Mouse (Mus musculus): ENCODE results near the gene Zfp185. TPM values are rescaled to one million over a fixed set of nuclear protein-coding genes. Genes with fewer than 3 reads are reported as not detected.

The Zfp185 gene
- total and polyA plus RNA-seq, 3 experiments, result not detected

- Histone ChIP-seq H3K4me3 (replicated peaks in 1 of 3; ENCODE audit: low read depth in 2 of 3, low read length in 2 of 3, poor library complexity in 1 of 3) (no peak overlapping the region), H3K27ac (ENCODE audit: insufficient read depth, low read depth) (no peak overlapping the region), H3K4me2 (ENCODE audit: insufficient read depth, low read depth, poor library complexity, severe bottlenecking) (no peak overlapping the region), H3K4me1 (ENCODE audit: control insufficient read depth in 1 of 2, insufficient read depth in 2 of 2) (peaks cover 6 to 24% of the 10 kb centered on the region in 2 experiments; a peak in 3 of 4 replicates), H3K9ac (ENCODE audit: insufficient read depth, low read depth) (no peak overlapping the region), H3K36me3 (replicated peaks in 1 of 2; ENCODE audit: control insufficient read depth in 1 of 2, insufficient read depth in 1 of 2, low read length in 1 of 2) (peaks cover 13 to 52% of the 10 kb centered on the region in 2 experiments), H3K27me3 (replicated peaks) (no peaks in the 10 kb centered on the region), H3K79me2 (replicated peaks; ENCODE audit: control insufficient read depth, extremely low read depth, insufficient read depth, poor library complexity, severe bottlenecking) (no peaks in the 10 kb centered on the region), H3K9me3 (replicated peaks; ENCODE audit: low read length) (no peaks in the 10 kb centered on the region)
- in situ Hi-C loops (cut with MboI; ENCODE audit: low pct_ligation_motif_present, low pct_unique_long_range_greater_than_20kb, low sequenced_read_pairs), result no loop called here
- TF ChIP-seq GABPA (IDR thresholded peaks at IDR 0.05; ENCODE audit: insufficient replicate concordance, low read depth, low read length), result no peak
- peak; percentile 7 to 52; a peak in 2 of 4 replicates for TF ChIP-seq CTCF (conservative IDR thresholded peaks at IDR 0.05 in 1 of 2, IDR thresholded peaks at IDR 0.05 in 1 of 2; ENCODE audit: low read depth in 2 of 2, low read length in 2 of 2)
- peak; percentile 25 for TF ChIP-seq RAD21 (IDR thresholded peaks at IDR 0.05; ENCODE audit: low read depth, low read length)
- dilution Hi-C loops (cut with MboI; ENCODE audit: extremely low pct_ligation_motif_present, extremely low pct_unique_long_range_greater_than_20kb, low sequenced_read_pairs), result no loop called here
- peak; percentile 29 for DNase-seq (ENCODE audit: extremely low read depth)
Observed at GRCm38 (mm10) chrX:72960431-72960830, 26.7 kb upstream of the Zfp185 start.

DNA sequence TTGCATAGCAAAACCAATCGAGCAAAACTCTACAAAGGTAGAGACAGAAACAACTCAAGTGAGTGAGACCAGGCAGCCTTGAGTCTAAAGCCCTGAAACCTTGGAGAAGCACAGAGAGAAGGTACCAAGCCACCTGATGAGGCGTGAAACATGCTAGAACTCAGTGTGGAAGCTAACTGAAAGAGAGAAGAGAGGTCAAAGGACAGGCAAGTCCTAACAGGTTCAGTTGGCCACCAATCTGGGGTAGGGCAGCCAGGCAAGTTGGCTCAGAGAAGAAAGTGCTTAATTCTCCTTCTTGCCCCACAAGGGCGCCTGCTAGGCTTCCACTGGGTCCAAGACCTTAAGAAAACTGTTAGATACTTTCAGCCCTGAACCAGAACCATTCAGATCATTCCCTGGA is 25.6 kb upstream of the Zfp185 start:
- in situ Hi-C loops (cut with MboI; ENCODE audit: low pct_ligation_motif_present, low pct_unique_long_range_greater_than_20kb, low sequenced_read_pairs), result no loop called here
- no peak for TF ChIP-seq CHD2 (IDR thresholded peaks at IDR 0.05; ENCODE audit: low read length)
- no peak for TF ChIP-seq MEF2A (IDR thresholded peaks at IDR 0.05; ENCODE audit: borderline replicate concordance, low read depth, low read length)
- TF ChIP-seq TBP (conservative IDR thresholded peaks at IDR 0.05; ENCODE audit: low read depth, low read length), result no peak
- no peak for TF ChIP-seq E2F4 (IDR thresholded peaks at IDR 0.05; ENCODE audit: insufficient replicate concordance, low read depth, low read length)
- TF ChIP-seq RCOR1 (conservative IDR thresholded peaks at IDR 0.05; ENCODE audit: low read depth, low read length), result no peak
- no peak for TF ChIP-seq CHD1 (IDR thresholded peaks at IDR 0.05; ENCODE audit: low read depth, low read length)
- TF ChIP-seq MYC (IDR thresholded peaks at IDR 0.05; ENCODE audit: low read depth, low read length), result no peak
- peaks cover 6 to 24% of the 10 kb centered on the region in 2 experiments; a peak in 3 of 4 replicates for H3K4me1 ChIP-seq (ENCODE audit: control insufficient read depth in 1 of 2, insufficient read depth in 2 of 2)
- peaks cover 13 to 41% of the 10 kb centered on the region in 2 experiments for H3K36me3 ChIP-seq (replicated peaks in 1 of 2; ENCODE audit: control insufficient read depth in 1 of 2, insufficient read depth in 1 of 2, low read length in 1 of 2)
- no peak overlapping the region for H3K4me3 ChIP-seq (replicated peaks in 1 of 3; ENCODE audit: low read depth in 2 of 3, low read length in 2 of 3, poor library complexity in 1 of 3)
- H3K9ac ChIP-seq (ENCODE audit: insufficient read depth, low read depth), result no peak overlapping the region
- no peaks in the 10 kb centered on the region for H3K79me2 ChIP-seq (replicated peaks; ENCODE audit: control insufficient read depth, extremely low read depth, insufficient read depth, poor library complexity, severe bottlenecking)
- H3K27ac ChIP-seq (ENCODE audit: insufficient read depth, low read depth), result no peak overlapping the region
- dilution Hi-C loops (cut with MboI; ENCODE audit: extremely low pct_ligation_motif_present, extremely low pct_unique_long_range_greater_than_20kb, low sequenced_read_pairs), result no loop called here
- DNase-seq (ENCODE audit: extremely low read depth), result no peak
- no peak overlapping the region for H3K4me2 ChIP-seq (ENCODE audit: insufficient read depth, low read depth, poor library complexity, severe bottlenecking)
- H3K9me3 ChIP-seq (replicated peaks; ENCODE audit: low read length), result no peaks in the 10 kb centered on the region
- no peaks in the 10 kb centered on the region for H3K27me3 ChIP-seq (replicated peaks)

- peaks cover 6 to 24% of the 10 kb centered on the region in 2 experiments; a peak in 3 of 4 replicates for H3K4me1 ChIP-seq (ENCODE audit: control insufficient read depth in 1 of 2, insufficient read depth in 2 of 2)
- H3K4me2 ChIP-seq (ENCODE audit: insufficient read depth, low read depth, poor library complexity, severe bottlenecking), result no peak overlapping the region
- H3K36me3 ChIP-seq (replicated peaks in 1 of 2; ENCODE audit: control insufficient read depth in 1 of 2, insufficient read depth in 1 of 2, low read length in 1 of 2), result peaks cover 10 to 30% of the 10 kb centered on the region in 2 experiments
- dilution Hi-C loops (cut with MboI; ENCODE audit: extremely low pct_ligation_motif_present, extremely low pct_unique_long_range_greater_than_20kb, low sequenced_read_pairs), result no loop called here
- DNase-seq (ENCODE audit: extremely low read depth), result no peak
- H3K9ac ChIP-seq (ENCODE audit: insufficient read depth, low read depth), result no peak overlapping the region
- no peaks in the 10 kb centered on the region for H3K9me3 ChIP-seq (replicated peaks; ENCODE audit: low read length)
- no peaks in the 10 kb centered on the region for H3K79me2 ChIP-seq (replicated peaks; ENCODE audit: control insufficient read depth, extremely low read depth, insufficient read depth, poor library complexity, severe bottlenecking)
- H3K27ac ChIP-seq (ENCODE audit: insufficient read depth, low read depth), result no peak overlapping the region
- TF ChIP-seq MXI1 (IDR thresholded peaks at IDR 0.05; ENCODE audit: low read depth, low read length), result no peak
- TF ChIP-seq MAZ (IDR thresholded peaks at IDR 0.05; ENCODE audit: low read depth, low read length), result no peak
- TF ChIP-seq MAFK (IDR thresholded peaks at IDR 0.05; ENCODE audit: insufficient replicate concordance, low read length), result no peak
- no peak for TF ChIP-seq HCFC1 (IDR thresholded peaks at IDR 0.05; ENCODE audit: low read depth, low read length)
- no peak for TF ChIP-seq MAX (IDR thresholded peaks at IDR 0.05; ENCODE audit: low read length)
- TF ChIP-seq ZC3H11A (IDR thresholded peaks at IDR 0.05; ENCODE audit: low read depth, low read length), result no peak
- TF ChIP-seq USF2 (conservative IDR thresholded peaks at IDR 0.05; ENCODE audit: low read depth, low read length), result no peak
- no peak for TF ChIP-seq GABPA (IDR thresholded peaks at IDR 0.05; ENCODE audit: insufficient replicate concordance, low read depth, low read length)
- TF ChIP-seq RAD21 (IDR thresholded peaks at IDR 0.05; ENCODE audit: low read depth, low read length), result no peak
- no peak for TF ChIP-seq SIN3A (IDR thresholded peaks at IDR 0.05; ENCODE audit: low read length)
- TF ChIP-seq JUN (IDR thresholded peaks at IDR 0.05; ENCODE audit: insufficient read depth, low read depth, low read length), result no peak
- TF ChIP-seq E2F4 (IDR thresholded peaks at IDR 0.05; ENCODE audit: insufficient replicate concordance, low read depth, low read length), result no peak
- H3K4me3 ChIP-seq (replicated peaks in 1 of 3; ENCODE audit: low read depth in 2 of 3, low read length in 2 of 3, poor library complexity in 1 of 3), result no peak overlapping the region
- in situ Hi-C loops (cut with MboI; ENCODE audit: low pct_ligation_motif_present, low pct_unique_long_range_greater_than_20kb, low sequenced_read_pairs), result no loop called here
- no peaks in the 10 kb centered on the region for H3K27me3 ChIP-seq (replicated peaks)
Observed at GRCm38 (mm10) chrX:72962743-72963142, 24.4 kb upstream of the Zfp185 start.
